Mouse (Mus musculus): Measurements from ENCODE around the gene Brms1l. TPM values are rescaled to one million over a fixed set of nuclear protein-coding genes. Genes with fewer than 3 reads are reported as not detected.
A peak's percentile ranks its signal among the peaks of the same experiment; 100 is the strongest.

The Brms1l gene
- polyA plus RNA-seq, 1 experiment = 23.1 TPM

DNA sequence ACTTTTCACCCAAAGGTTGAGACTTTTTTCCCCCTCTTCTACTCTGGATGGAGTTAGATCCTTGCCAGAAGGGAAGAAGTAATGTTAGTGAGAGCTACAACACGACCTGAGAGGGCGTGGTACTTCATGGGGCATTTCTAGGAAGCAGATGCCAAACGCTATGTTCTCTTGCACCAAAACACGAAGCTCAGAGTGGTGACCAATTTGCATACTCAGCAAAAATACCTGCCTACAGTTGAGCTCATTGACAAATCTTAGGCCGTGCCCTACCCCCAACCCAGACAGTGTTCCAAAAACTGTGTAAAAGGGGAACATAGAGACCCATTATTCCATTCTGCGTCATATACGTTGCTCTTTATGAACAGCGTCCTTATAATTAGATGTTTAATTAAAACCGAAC, 77.1 kb downstream of the Brms1l start:
- Histone ChIP-seq H3K79me2 (ENCODE audit: control insufficient read depth, insufficient read depth) (no peaks in the 10 kb centered on the region), H3K27me3 (ENCODE audit: control insufficient read depth, insufficient read depth, insufficient read length) (no peaks in the 10 kb centered on the region), H3K36me3 (ENCODE audit: control insufficient read depth, insufficient read depth) (no peaks in the 10 kb centered on the region), H3K4me3 (no peak overlapping the region), H3ac (ENCODE audit: control insufficient read depth, insufficient read length) (no peak overlapping the region), H3K4me2 (ENCODE audit: low read depth) (no peak overlapping the region)
- TF ChIP-seq TCF12 (IDR thresholded peaks at IDR 0.05; ENCODE audit: insufficient read depth, poor library complexity, severe bottlenecking) (no peak), TCF3 (IDR thresholded peaks at IDR 0.05; ENCODE audit: insufficient read length, low read depth) (no peak), MYOD1 (IDR thresholded peaks at IDR 0.05; ENCODE audit: control insufficient read depth in 1 of 3, insufficient read length in 2 of 3, low read depth in 2 of 3) (no peak), SRF (IDR thresholded peaks at IDR 0.05; ENCODE audit: control insufficient read depth, insufficient read length, low read depth) (no peak), MAX (IDR thresholded peaks at IDR 0.05; ENCODE audit: low read depth) (no peak), E2F4 (IDR thresholded peaks at IDR 0.05; ENCODE audit: insufficient read depth) (no peak), MYOG (IDR thresholded peaks at IDR 0.05; ENCODE audit: control insufficient read depth in 1 of 3, insufficient read depth in 1 of 3, insufficient read length in 2 of 3, low read depth in 2 of 3) (no peak), REST (IDR thresholded peaks at IDR 0.05; ENCODE audit: insufficient read depth, insufficient read length) (no peak), POLR2A (IDR thresholded peaks at IDR 0.05; ENCODE audit: insufficient read length, low read depth) (no peak), USF1 (IDR thresholded peaks at IDR 0.05; ENCODE audit: low read depth) (no peak), POLR2AphosphoS2 (IDR thresholded peaks at IDR 0.05; ENCODE audit: insufficient read length, low read depth) (no peak), CEBPB (IDR thresholded peaks at IDR 0.05; ENCODE audit: insufficient read depth, poor library complexity, severe bottlenecking) (no peak)

DNA sequence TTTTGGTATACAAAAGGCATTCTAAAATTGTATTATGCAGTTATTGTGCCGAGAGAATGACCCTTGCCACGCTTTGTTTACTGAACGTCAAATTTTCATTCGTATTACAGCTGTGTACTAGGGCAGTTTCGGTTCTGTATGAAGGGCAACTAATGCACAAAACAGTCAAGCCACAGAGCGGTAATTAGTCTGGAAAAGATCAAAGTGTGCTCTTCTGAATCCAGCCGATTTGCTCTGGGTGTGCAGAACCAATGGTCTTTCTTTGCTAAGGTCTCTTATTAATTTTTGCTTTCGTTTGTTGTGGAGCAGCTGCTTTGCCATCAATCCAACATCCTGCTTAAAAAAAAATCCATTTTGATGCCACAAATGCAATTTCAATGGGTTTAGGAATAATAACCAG, 80.1 kb downstream of the Brms1l start:
- Histone ChIP-seq H3K4me2 (ENCODE audit: low read depth) (peak overlapping the region; percentile 24), H3K27me3 (ENCODE audit: control insufficient read depth, insufficient read depth, insufficient read length) (no peaks in the 10 kb centered on the region), H3K79me2 (ENCODE audit: control insufficient read depth, insufficient read depth) (no peaks in the 10 kb centered on the region), H3K4me3 (no peak overlapping the region), H3K36me3 (ENCODE audit: control insufficient read depth, insufficient read depth) (no peaks in the 10 kb centered on the region), H3ac (ENCODE audit: control insufficient read depth, insufficient read length) (no peak overlapping the region)
- TF ChIP-seq SRF (IDR thresholded peaks at IDR 0.05; ENCODE audit: control insufficient read depth, insufficient read length, low read depth) (no peak), MYOG (IDR thresholded peaks at IDR 0.05; ENCODE audit: control insufficient read depth in 1 of 3, insufficient read depth in 1 of 3, insufficient read length in 2 of 3, low read depth in 2 of 3) (no peak), POLR2A (IDR thresholded peaks at IDR 0.05; ENCODE audit: insufficient read length, low read depth) (no peak), CEBPB (IDR thresholded peaks at IDR 0.05; ENCODE audit: insufficient read depth, poor library complexity, severe bottlenecking) (no peak), REST (IDR thresholded peaks at IDR 0.05; ENCODE audit: insufficient read depth, insufficient read length) (no peak), MYOD1 (IDR thresholded peaks at IDR 0.05; ENCODE audit: control insufficient read depth in 1 of 3, insufficient read length in 2 of 3, low read depth in 2 of 3) (no peak), POLR2AphosphoS2 (IDR thresholded peaks at IDR 0.05; ENCODE audit: insufficient read length, low read depth) (no peak), MAX (IDR thresholded peaks at IDR 0.05; ENCODE audit: low read depth) (no peak), E2F4 (IDR thresholded peaks at IDR 0.05; ENCODE audit: insufficient read depth) (no peak), TCF3 (IDR thresholded peaks at IDR 0.05; ENCODE audit: insufficient read length, low read depth) (no peak), TCF12 (IDR thresholded peaks at IDR 0.05; ENCODE audit: insufficient read depth, poor library complexity, severe bottlenecking) (no peak), USF1 (IDR thresholded peaks at IDR 0.05; ENCODE audit: low read depth) (no peak)

DNA sequence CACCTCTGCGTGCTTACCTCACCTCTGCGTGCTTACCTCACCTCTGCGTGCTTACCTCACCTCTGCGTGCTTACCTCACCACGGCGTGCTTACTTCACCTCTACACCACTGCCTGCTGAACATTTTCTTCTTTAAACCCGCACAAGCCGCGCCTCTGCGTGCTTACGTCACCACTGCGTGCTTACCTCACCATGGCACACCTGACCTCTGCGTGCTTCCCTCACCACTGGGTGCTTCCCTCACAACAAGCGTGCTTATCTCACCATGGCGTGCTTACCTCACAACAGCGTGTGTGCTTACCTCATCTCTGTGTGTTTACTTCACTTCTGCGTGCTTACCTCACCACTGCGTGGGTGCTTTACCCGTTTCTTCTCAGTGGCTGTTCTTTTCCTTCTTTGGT, 80.9 kb downstream of the Brms1l start:
- Histone ChIP-seq H3ac (ENCODE audit: control insufficient read depth, insufficient read length) (no peak overlapping the region), H3K79me2 (ENCODE audit: control insufficient read depth, insufficient read depth) (no peaks in the 10 kb centered on the region), H3K4me3 (no peak overlapping the region), H3K4me2 (ENCODE audit: low read depth) (no peak overlapping the region), H3K27me3 (ENCODE audit: control insufficient read depth, insufficient read depth, insufficient read length) (no peaks in the 10 kb centered on the region), H3K36me3 (ENCODE audit: control insufficient read depth, insufficient read depth) (no peaks in the 10 kb centered on the region)
- TF ChIP-seq MAX (IDR thresholded peaks at IDR 0.05; ENCODE audit: low read depth) = no peak
- TF ChIP-seq REST (IDR thresholded peaks at IDR 0.05; ENCODE audit: insufficient read depth, insufficient read length) = no peak
- TF ChIP-seq POLR2A (IDR thresholded peaks at IDR 0.05; ENCODE audit: insufficient read length, low read depth) = no peak
- TF ChIP-seq MYOG (IDR thresholded peaks at IDR 0.05; ENCODE audit: control insufficient read depth in 1 of 3, insufficient read depth in 1 of 3, insufficient read length in 2 of 3, low read depth in 2 of 3) = no peak
- no peak for TF ChIP-seq MYOD1 (IDR thresholded peaks at IDR 0.05; ENCODE audit: control insufficient read depth in 1 of 3, insufficient read length in 2 of 3, low read depth in 2 of 3)
- no peak for TF ChIP-seq TCF3 (IDR thresholded peaks at IDR 0.05; ENCODE audit: insufficient read length, low read depth)
- TF ChIP-seq POLR2AphosphoS2 (IDR thresholded peaks at IDR 0.05; ENCODE audit: insufficient read length, low read depth) = no peak
- no peak for TF ChIP-seq CEBPB (IDR thresholded peaks at IDR 0.05; ENCODE audit: insufficient read depth, poor library complexity, severe bottlenecking)

Other genes with a start within 250 kb of the Brms1l start
- not detected for gene Insm2, start 236.9 kb upstream of the Brms1l start, polyA plus RNA-seq (2012; fragmentation: generic; extraction: Trizol)
- gene Ralgapa1, start 15.2 kb upstream of the Brms1l start, polyA plus RNA-seq (2012; fragmentation: generic; extraction: Trizol) = 4.4 TPM